Mouse (Mus musculus): ENCODE results near the gene Cilp. TPM values are rescaled to one million over a fixed set of nuclear protein-coding genes. Genes with fewer than 3 reads are reported as not detected.

Gene Cilp
- polyA plus RNA-seq, 2 experiments = 5.5 to 9.5 TPM

DNA sequence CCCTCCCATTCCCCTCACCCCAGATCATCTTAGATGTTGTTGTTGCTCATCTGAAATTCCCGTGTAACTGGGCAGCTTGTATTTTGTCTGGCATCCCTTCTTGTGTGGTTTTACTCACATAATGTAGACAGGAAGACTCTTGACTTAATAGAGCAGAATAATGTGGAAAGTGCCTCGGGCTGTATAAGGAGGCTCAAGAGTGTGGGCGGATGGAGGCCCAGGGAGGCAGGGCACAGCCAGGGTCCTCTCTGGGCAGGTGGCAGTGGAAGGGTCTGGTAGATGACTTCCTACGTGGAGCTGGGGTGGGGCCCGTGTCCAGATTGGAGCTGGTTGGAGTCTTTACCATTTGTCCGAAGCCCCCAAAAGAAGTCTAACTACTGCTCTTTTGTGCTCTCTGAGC, 41.1 kb upstream of the Cilp start:
- Histone ChIP-seq H3K27ac (replicated peaks; ENCODE audit: low read depth, low read length) (no peak overlapping the region), H3K9me3 (ENCODE audit: control insufficient read depth, low read length) (no peaks in the 10 kb centered on the region), H3K4me2 (replicated peaks; ENCODE audit: low read depth, low read length, severe bottlenecking) (no peak overlapping the region), H3K36me3 (ENCODE audit: control insufficient read depth, insufficient read depth, low read length) (no peaks in the 10 kb centered on the region), H3K9ac (ENCODE audit: low read depth, low read length, severe bottlenecking) (no peak overlapping the region), H3K27me3 (ENCODE audit: control insufficient read depth, insufficient read depth, low read length) (no peaks in the 10 kb centered on the region), H3K4me3 (replicated peaks; ENCODE audit: low read length) (no peak overlapping the region), H3K4me1 (ENCODE audit: control insufficient read depth, insufficient read depth, low read length) (no peaks in the 10 kb centered on the region)
- TF ChIP-seq POLR2A (IDR thresholded peaks at IDR 0.05; ENCODE audit: borderline replicate concordance, extremely low read depth, insufficient read depth, insufficient read length) = no peak
- DNase-seq (ENCODE audit: low spot score) (no peak), ATAC-seq (ENCODE audit: low FRiP score, low read depth) (no peak)
- WGBS = 68% methylated on average over 6 of the region's 6 CpGs

DNA sequence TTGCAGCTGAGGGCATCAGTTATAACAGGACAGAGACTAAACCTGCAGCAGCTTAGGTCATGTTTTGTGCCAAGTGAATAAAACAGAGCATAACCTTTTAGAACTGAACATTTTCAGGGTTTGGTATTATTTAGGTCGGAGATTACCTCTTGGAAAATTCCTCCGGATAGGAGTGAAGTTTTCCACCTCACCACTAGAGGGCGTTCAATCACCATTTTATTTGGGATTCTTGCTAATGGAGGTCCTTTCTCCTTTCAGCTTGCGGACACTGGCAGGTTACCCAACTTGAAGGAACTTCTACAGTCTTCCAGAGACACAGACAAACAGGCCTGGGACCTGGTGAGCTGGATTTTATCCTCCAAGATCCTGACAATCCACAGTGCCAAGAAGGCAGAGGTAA, 39.2 kb upstream of the Cilp start:
- Histone ChIP-seq H3K9me3 (ENCODE audit: control insufficient read depth, low read length) (no peaks in the 10 kb centered on the region), H3K27me3 (ENCODE audit: control insufficient read depth, insufficient read depth, low read length) (no peaks in the 10 kb centered on the region), H3K36me3 (ENCODE audit: control insufficient read depth, insufficient read depth, low read length) (0 out of 2 replicates have a peak, but pooled peaks cover 7% of the 10 kb centered on the region), H3K9ac (ENCODE audit: low read depth, low read length, severe bottlenecking) (no peak overlapping the region), H3K27ac (replicated peaks; ENCODE audit: low read depth, low read length) (no peak overlapping the region), H3K4me1 (ENCODE audit: control insufficient read depth, insufficient read depth, low read length) (no peaks in the 10 kb centered on the region), H3K4me3 (replicated peaks; ENCODE audit: low read length) (no peak overlapping the region), H3K4me2 (replicated peaks; ENCODE audit: low read depth, low read length, severe bottlenecking) (no peak overlapping the region)
- DNase-seq (ENCODE audit: low spot score) (no peak), ATAC-seq (ENCODE audit: low FRiP score, low read depth) (no peak)
- WGBS = 31% methylated on average over 4 of the region's 4 CpGs
- TF ChIP-seq POLR2A (IDR thresholded peaks at IDR 0.05; ENCODE audit: borderline replicate concordance, extremely low read depth, insufficient read depth, insufficient read length) = no peak

DNA sequence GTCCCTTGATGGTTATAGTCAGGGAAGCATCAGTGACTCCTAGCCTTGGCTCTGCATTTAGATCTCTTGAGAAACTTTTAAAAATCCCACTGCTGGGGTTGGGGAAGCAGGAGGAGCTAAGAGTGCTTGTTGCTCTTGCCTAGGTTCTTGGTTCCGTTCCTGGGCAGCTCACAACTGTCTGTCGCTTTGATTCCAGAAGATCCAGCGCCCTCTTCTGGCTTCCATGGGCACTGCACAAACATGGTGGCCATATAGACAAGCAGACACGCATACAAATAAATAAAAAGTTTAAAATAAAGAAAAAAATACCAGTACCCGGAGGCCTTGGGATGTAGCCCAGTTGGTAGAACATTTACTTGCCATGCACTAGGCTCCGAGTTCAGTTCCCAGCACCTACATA, 34.7 kb upstream of the Cilp start:
- 75% methylated on average over 6 of the region's 6 CpGs for WGBS
- Histone ChIP-seq H3K4me3 (replicated peaks; ENCODE audit: low read length) (no peak overlapping the region), H3K9ac (ENCODE audit: low read depth, low read length, severe bottlenecking) (no peak overlapping the region), H3K27me3 (ENCODE audit: control insufficient read depth, insufficient read depth, low read length) (no peaks in the 10 kb centered on the region), H3K4me2 (replicated peaks; ENCODE audit: low read depth, low read length, severe bottlenecking) (no peak overlapping the region), H3K4me1 (ENCODE audit: control insufficient read depth, insufficient read depth, low read length) (no peaks in the 10 kb centered on the region), H3K36me3 (ENCODE audit: control insufficient read depth, insufficient read depth, low read length) (peaks cover 15% of the 10 kb centered on the region; the same call in 1 of the 2 replicates), H3K27ac (replicated peaks; ENCODE audit: low read depth, low read length) (no peak overlapping the region), H3K9me3 (ENCODE audit: control insufficient read depth, low read length) (no peaks in the 10 kb centered on the region)
- TF ChIP-seq POLR2A (IDR thresholded peaks at IDR 0.05; ENCODE audit: borderline replicate concordance, extremely low read depth, insufficient read depth, insufficient read length) = no peak
- ATAC-seq (ENCODE audit: low FRiP score, low read depth) (no peak), DNase-seq (ENCODE audit: low spot score) (no peak)

DNA sequence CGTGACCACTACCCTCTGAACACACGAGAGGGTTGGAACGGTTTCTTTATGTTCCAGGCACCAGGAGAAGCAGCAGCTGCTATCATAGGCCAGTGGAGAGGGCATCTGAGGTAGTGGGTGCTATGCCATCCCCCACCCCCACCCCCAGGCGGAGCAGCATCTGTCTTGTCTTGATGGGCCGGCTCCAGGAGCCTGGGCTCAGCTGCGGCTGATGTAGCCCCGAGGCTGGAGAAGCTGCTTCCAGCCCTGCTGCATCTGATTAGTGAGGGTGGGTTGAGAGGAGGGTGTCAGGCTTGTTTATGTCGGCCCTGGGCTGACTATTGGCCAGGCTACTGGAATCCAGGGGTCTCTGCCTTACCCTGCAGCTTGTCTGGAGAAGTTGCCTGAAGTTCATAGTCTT, 33.7 kb upstream of the Cilp start:
- Histone ChIP-seq H3K4me1 (ENCODE audit: control insufficient read depth, insufficient read depth, low read length) (no peaks in the 10 kb centered on the region), H3K4me3 (replicated peaks; ENCODE audit: low read length) (no peak overlapping the region), H3K36me3 (ENCODE audit: control insufficient read depth, insufficient read depth, low read length) (peaks cover 15% of the 10 kb centered on the region; the same call in 1 of the 2 replicates), H3K27ac (replicated peaks; ENCODE audit: low read depth, low read length) (no peak overlapping the region), H3K27me3 (ENCODE audit: control insufficient read depth, insufficient read depth, low read length) (no peaks in the 10 kb centered on the region), H3K9ac (ENCODE audit: low read depth, low read length, severe bottlenecking) (no peak overlapping the region), H3K4me2 (replicated peaks; ENCODE audit: low read depth, low read length, severe bottlenecking) (no peak overlapping the region), H3K9me3 (ENCODE audit: control insufficient read depth, low read length) (no peaks in the 10 kb centered on the region)
- ATAC-seq (ENCODE audit: low FRiP score, low read depth) (no peak), DNase-seq (ENCODE audit: low spot score) (no peak)
- 39% methylated on average over 8 of the region's 8 CpGs for WGBS
- TF ChIP-seq POLR2A (IDR thresholded peaks at IDR 0.05; ENCODE audit: borderline replicate concordance, extremely low read depth, insufficient read depth, insufficient read length) = no peak

DNA sequence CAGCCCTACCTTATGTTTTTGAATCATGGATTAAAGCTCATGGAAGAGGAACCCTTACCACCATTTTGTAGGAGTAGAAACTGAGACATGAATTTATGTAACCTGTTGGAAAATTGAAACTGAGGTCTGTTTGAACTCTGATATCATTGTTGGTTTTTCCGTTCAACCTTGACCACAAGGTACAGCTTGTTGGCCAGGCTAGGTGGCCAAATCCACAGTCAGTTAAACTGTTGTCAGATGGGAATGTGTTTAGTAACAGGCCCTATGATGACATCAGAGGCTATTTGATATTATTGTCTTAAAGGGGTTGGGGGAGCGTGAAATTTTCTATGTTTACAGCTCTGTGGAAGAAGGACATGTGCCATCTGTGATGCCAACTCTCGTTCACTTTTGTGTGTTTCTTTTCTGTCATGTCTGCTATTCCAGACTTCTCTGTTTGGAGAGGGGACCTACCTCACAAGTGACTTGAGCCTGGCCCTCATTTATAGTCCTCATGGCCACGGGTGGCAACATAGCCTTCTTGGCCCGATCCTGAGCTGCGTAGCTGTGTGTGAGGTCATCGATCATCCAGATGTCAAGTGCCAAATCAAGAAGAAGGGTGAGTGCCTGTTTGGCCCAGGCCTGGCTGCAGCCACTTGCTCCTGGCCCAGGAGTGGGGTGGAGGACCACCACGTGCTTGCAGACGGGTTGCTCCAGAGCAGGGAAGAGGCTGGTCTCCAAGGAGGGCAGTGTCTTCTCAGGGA, 31.6 kb upstream of the Cilp start:
- Histone ChIP-seq H3K9ac (ENCODE audit: low read depth, low read length, severe bottlenecking) (no peak overlapping the region), H3K9me3 (ENCODE audit: control insufficient read depth, low read length) (no peaks in the 10 kb centered on the region), H3K4me1 (ENCODE audit: control insufficient read depth, insufficient read depth, low read length) (0 out of 2 replicates have a peak, but pooled peaks cover 2% of the 10 kb centered on the region), H3K4me2 (replicated peaks; ENCODE audit: low read depth, low read length, severe bottlenecking) (no peak overlapping the region), H3K36me3 (ENCODE audit: control insufficient read depth, insufficient read depth, low read length) (peaks cover 15% of the 10 kb centered on the region; the same call in 1 of the 2 replicates), H3K27me3 (ENCODE audit: control insufficient read depth, insufficient read depth, low read length) (no peaks in the 10 kb centered on the region), H3K27ac (replicated peaks; ENCODE audit: low read depth, low read length) (no peak overlapping the region), H3K4me3 (replicated peaks; ENCODE audit: low read length) (no peak overlapping the region)
- DNase-seq (ENCODE audit: low spot score) (no peak), ATAC-seq (ENCODE audit: low FRiP score, low read depth) (no peak)
- TF ChIP-seq POLR2A (IDR thresholded peaks at IDR 0.05; ENCODE audit: borderline replicate concordance, extremely low read depth, insufficient read depth, insufficient read length) = no peak
- WGBS = 90% methylated on average over 9 of the region's 9 CpGs
